In the genomic region with DNA sequence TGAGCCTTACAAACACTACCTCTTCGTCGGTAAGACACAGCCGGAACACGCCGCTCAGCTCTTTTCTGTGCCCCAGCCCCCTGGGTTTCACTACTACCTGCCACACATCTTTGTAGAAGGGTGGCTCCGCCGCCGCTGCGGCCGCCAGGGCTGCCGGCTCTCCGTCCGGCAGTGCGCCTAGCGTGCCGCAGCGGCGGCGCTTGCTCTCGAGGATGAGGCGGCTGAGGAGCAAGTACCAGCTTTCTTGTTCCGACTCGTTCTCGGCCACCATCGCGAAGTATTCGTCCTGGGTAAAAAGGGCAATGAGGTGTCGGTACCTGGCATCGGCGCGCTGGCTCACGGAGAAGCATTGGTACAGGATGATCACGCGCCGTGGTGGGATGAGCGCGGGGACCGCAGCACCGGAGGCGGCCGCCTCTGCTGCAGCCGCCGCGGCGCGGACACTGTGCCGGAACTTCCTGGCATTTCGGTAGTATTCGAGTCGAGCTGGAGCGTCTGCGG, we compare ENCODE assay signal across 9 mouse cellular contexts. TPM values are rescaled to one million over a fixed set of nuclear protein-coding genes. Genes with fewer than 3 reads are reported as not detected.
DNase-seq lines count a peak whose midpoint lies in the region; ATAC-seq and TF ChIP-seq lines count a peak whose summit lies in the region.
"Had no signal": no experiment of that assay in that cellular context is flagged by ENCODE, and none has a peak within 500 bp of the region (broad histone marks: within the 10 kb centered on the region; RNA-seq: fewer than 3 reads in every experiment).

No protein-coding gene starts in this region.

- H3K9ac ChIP-seq in limb, embryonic 12.5 days (replicated peaks) = no peak overlapping the region
- H3K9ac ChIP-seq in stomach, embryonic 15.5 days = no peak overlapping the region

- peak overlapping the region; percentile 77 for H3K4me3 ChIP-seq in testis, adult 2 months (ENCODE audit: control insufficient read depth, low read depth, low read length)
- H3K4me3 ChIP-seq in limb, embryonic 12.5 days (replicated peaks) = peak overlapping the region; percentile 42
- peak overlapping the region; percentile 38 for H3K4me3 ChIP-seq in stomach, embryonic 15.5 days (replicated peaks)

- no peak for ATAC-seq in limb, embryonic 12.5 days (ENCODE audit: insufficient number of reproducible peaks, insufficient read depth, low FRiP score, low TSS enrichment, low read depth)
- no peak for ATAC-seq in stomach, embryonic 15.5 days (ENCODE audit: insufficient read depth, low FRiP score, low read depth)

- no peak for TF ChIP-seq POLR2A in testis, adult 2 months (IDR thresholded peaks at IDR 0.05; ENCODE audit: control insufficient read depth, low read depth, low read length)

- peaks cover 3% of the 10 kb centered on the region; the same call in 1 of the 2 replicates for H3K4me1 ChIP-seq in testis, adult 2 months (ENCODE audit: control insufficient read depth, insufficient read depth, low read length)
- no peaks in the 10 kb centered on the region for H3K4me1 ChIP-seq in limb, embryonic 12.5 days (replicated peaks)
- 0 out of 2 replicates have a peak, but pooled peaks cover 9% of the 10 kb centered on the region for H3K4me1 ChIP-seq in stomach, embryonic 15.5 days

- H3K27me3 ChIP-seq in testis, adult 2 months (ENCODE audit: control insufficient read depth, insufficient read depth, low read length) = no peaks in the 10 kb centered on the region
- H3K27me3 ChIP-seq in limb, embryonic 12.5 days = peaks cover 77% of the 10 kb centered on the region
- peaks cover 59% of the 10 kb centered on the region for H3K27me3 ChIP-seq in stomach, embryonic 15.5 days (replicated peaks)

- peak overlapping the region; percentile 61 for H3K4me2 ChIP-seq in limb, embryonic 12.5 days
- H3K4me2 ChIP-seq in stomach, embryonic 15.5 days = peak overlapping the region; percentile 64

- H3K27ac ChIP-seq in testis, adult 2 months (ENCODE audit: control insufficient read depth, insufficient read depth, low read depth, low read length) = no peak overlapping the region
- H3K27ac ChIP-seq in limb, embryonic 12.5 days = no peak overlapping the region
- no peak overlapping the region for H3K27ac ChIP-seq in stomach, embryonic 15.5 days

- 23% methylated on average over 52 of the region's 52 CpGs for WGBS in limb, embryonic 12.5 days
- WGBS in stomach, embryonic 15.5 days = 20% methylated on average over 52 of the region's 52 CpGs

- no peaks in the 10 kb centered on the region for H3K36me3 ChIP-seq in testis, adult 2 months (ENCODE audit: control insufficient read depth, insufficient read depth, low read length)
- H3K36me3 ChIP-seq in limb, embryonic 12.5 days = no peaks in the 10 kb centered on the region
- no peaks in the 10 kb centered on the region for H3K36me3 ChIP-seq in stomach, embryonic 15.5 days

- TF ChIP-seq CTCF in testis, adult 2 months (IDR thresholded peaks at IDR 0.05; ENCODE audit: control insufficient read depth, insufficient read depth, insufficient replicate concordance, low read depth, low read length) = no peak

- no peaks in the 10 kb centered on the region for H3K9me3 ChIP-seq in limb, embryonic 12.5 days
- H3K9me3 ChIP-seq in stomach, embryonic 15.5 days = no peaks in the 10 kb centered on the region

- DNase-seq in cerebellum, postnatal 10 days = peak; percentile 12 to 16
- DNase-seq in cerebellum, adult 8-10 months = no peak
- DNase-seq in testis, postnatal 10 days (ENCODE audit: low spot score) = no peak
- DNase-seq in lung, postnatal 25 days (ENCODE audit: low spot score) = no peak
- no peak for DNase-seq in spleen, postnatal 10 days (ENCODE audit: low spot score in 2 of 2)

RNA-seq across cellular contexts. Expression of gene Irs4, which starts 0.6 kb away (rescaled TPM):
- polyA plus RNA-seq in testis, adult 2 months (2012; rRNA removed) = 0.58 and 0.76 TPM in 2 replicates
- polyA plus RNA-seq in limb, embryonic 12.5 days (2016; fragmentation: Nextera tagmentation; extraction: Ambion mirVana) = 0.09 and 0.16 TPM in 2 replicates
- 0.26 and 0.28 TPM in 2 replicates for polyA plus RNA-seq in stomach, embryonic 15.5 days (2015; fragmentation: Nextera tagmentation; extraction: Ambion mirVana)
- polyA plus RNA-seq: spleen, adult 2 months had no signal

Comparison
In these comparisons a context has a peak if more than half of its experiments do, and no peak if none do; other contexts are left out.
1. DNase-seq: peak in cerebellum, postnatal 10 days (2 of 2); none in cerebellum, adult 8-10 months (single experiment), testis, postnatal 10 days (single experiment), lung, postnatal 25 days (single experiment) and spleen, postnatal 10 days (0 of 2).
2. Peak in every context shown above with its lines, with median percentiles within 50 percentile points of each other: H3K4me3 ChIP-seq.